Mouse (Mus musculus): ENCODE results near the gene Rabggta. TPM values are rescaled to one million over a fixed set of nuclear protein-coding genes. Genes with fewer than 3 reads are reported as not detected.

Rabggta gene
- 15.1 and 23.2 TPM in 2 replicates for polyA plus RNA-seq (2015; fragmentation: Nextera tagmentation; extraction: Ambion mirVana)

GRCm38 (mm10) chr14:55721700-55722437 is at the start of gene Rabggta:
Gene Rabggta (minus strand): TSS chr14:55722263.

GRCm38 (mm10) chr14:55765696-55766095 is 43.6 kb upstream of the Rabggta start, which contains the start of gene Ltb4r1:
Gene Ltb4r1 (plus strand): TSS chr14:55765962.

GRCm38 (mm10) chr14:55761163-55761562 is 39.1 kb upstream of the Rabggta start, which contains the start of gene Ltb4r2:
Gene Ltb4r2 (plus strand): TSS chr14:55761428.

GRCm38 (mm10) chr14:55758363-55758784 is 36.3 kb upstream of the Rabggta start, which contains the start of gene Cideb:
Gene Cideb (minus strand): TSS chr14:55758458.

GRCm38 (mm10) chr14:55745180-55745860 is 23.3 kb upstream of the Rabggta start, which contains the start of the genes Dhrs1 and Nop9:
Gene Dhrs1 (minus strand): TSS chr14:55745690.
Gene Nop9 (plus strand): TSS chr14:55745693.

GRCm38 (mm10) chr14:55713729-55714122 is 8.3 kb downstream of the Rabggta start, which contains the start of gene Tgm1:
Gene Tgm1 (minus strand): TSS chr14:55713926.

GRCm38 (mm10) chr14:55681160-55682117 is 40.6 kb downstream of the Rabggta start, which contains the start of gene Tinf2:
Gene Tinf2 (minus strand): TSS chr14:55681820.

GRCm38 (mm10) chr14:55671833-55672740 is 50.0 kb downstream of the Rabggta start, which contains the start of the genes Gmpr2 and Nedd8:
Gene Gmpr2 (plus strand): TSS chr14:55671941.
Gene Nedd8 (minus strand): TSS chr14:55672124.

Other genes starting within 250 kb of the Rabggta start
- gene Dhrs4, start 243.5 kb downstream of the Rabggta start, polyA plus RNA-seq (2015; fragmentation: Nextera tagmentation; extraction: Ambion mirVana): 61.9 and 83.5 TPM in 2 replicates
- 3.2 and 4.5 TPM in 2 replicates for gene Carmil3, start 231.6 kb downstream of the Rabggta start, polyA plus RNA-seq (2015; fragmentation: Nextera tagmentation; extraction: Ambion mirVana)
- 0.16 and 0.63 TPM in 2 replicates for gene Cpne6, start 211.8 kb downstream of the Rabggta start, polyA plus RNA-seq (2015; fragmentation: Nextera tagmentation; extraction: Ambion mirVana)
- gene Nrl, start 197.3 kb downstream of the Rabggta start, polyA plus RNA-seq (2015; fragmentation: Nextera tagmentation; extraction: Ambion mirVana): 0.06 TPM in 1 of 2 replicates, not detected in the other
- gene Pck2, start 182.0 kb downstream of the Rabggta start, polyA plus RNA-seq (2015; fragmentation: Nextera tagmentation; extraction: Ambion mirVana): 35.7 and 43.6 TPM in 2 replicates
- gene Dcaf11, start 162.3 kb downstream of the Rabggta start, polyA plus RNA-seq (2015; fragmentation: Nextera tagmentation; extraction: Ambion mirVana): 50.2 and 81.0 TPM in 2 replicates
- 1.6 and 4.3 TPM in 2 replicates for gene A730061H03Rik, start 161.9 kb downstream of the Rabggta start, polyA plus RNA-seq (2015; fragmentation: Nextera tagmentation; extraction: Ambion mirVana)
- gene Fitm1, start 146.6 kb downstream of the Rabggta start, polyA plus RNA-seq (2015; fragmentation: Nextera tagmentation; extraction: Ambion mirVana): 1.1 and 1.3 TPM in 2 replicates
- 226 and 323 TPM in 2 replicates for gene Psme1, start 144.1 kb downstream of the Rabggta start, polyA plus RNA-seq (2015; fragmentation: Nextera tagmentation; extraction: Ambion mirVana)
- 55.0 and 57.8 TPM in 2 replicates for gene Emc9, start 137.0 kb downstream of the Rabggta start, polyA plus RNA-seq (2015; fragmentation: Nextera tagmentation; extraction: Ambion mirVana)
- 549 and 603 TPM in 2 replicates for gene Psme2, start 131.2 kb downstream of the Rabggta start, polyA plus RNA-seq (2015; fragmentation: Nextera tagmentation; extraction: Ambion mirVana)
- gene Rnf31, start 130.6 kb downstream of the Rabggta start, polyA plus RNA-seq (2015; fragmentation: Nextera tagmentation; extraction: Ambion mirVana): 9.6 and 12.4 TPM in 2 replicates
- 20.9 and 26.1 TPM in 2 replicates for gene Irf9, start 118.7 kb downstream of the Rabggta start, polyA plus RNA-seq (2015; fragmentation: Nextera tagmentation; extraction: Ambion mirVana)
- gene Rec8, start 104.2 kb downstream of the Rabggta start, polyA plus RNA-seq (2015; fragmentation: Nextera tagmentation; extraction: Ambion mirVana): 6.8 and 9.0 TPM in 2 replicates
- 41.9 and 52.7 TPM in 2 replicates for gene Ipo4, start 86.3 kb downstream of the Rabggta start, polyA plus RNA-seq (2015; fragmentation: Nextera tagmentation; extraction: Ambion mirVana)
- gene Gm49378, start 84.4 kb downstream of the Rabggta start, polyA plus RNA-seq (2015; fragmentation: Nextera tagmentation; extraction: Ambion mirVana): 1.0 and 3.3 TPM in 2 replicates
- 65.2 and 103 TPM in 2 replicates for gene Tm9sf1, start 78.5 kb downstream of the Rabggta start, polyA plus RNA-seq (2015; fragmentation: Nextera tagmentation; extraction: Ambion mirVana)
- 0.77 and 0.95 TPM in 2 replicates for gene Tssk4, start 72.1 kb downstream of the Rabggta start, polyA plus RNA-seq (2015; fragmentation: Nextera tagmentation; extraction: Ambion mirVana)
- gene Mdp1, start 61.8 kb downstream of the Rabggta start, polyA plus RNA-seq (2015; fragmentation: Nextera tagmentation; extraction: Ambion mirVana): 63.2 and 95.3 TPM in 2 replicates
- gene Gmpr2, start 50.3 kb downstream of the Rabggta start, polyA plus RNA-seq (2015; fragmentation: Nextera tagmentation; extraction: Ambion mirVana): 30.6 and 43.5 TPM in 2 replicates
- 635 and 779 TPM in 2 replicates for gene Nedd8, start 50.1 kb downstream of the Rabggta start, polyA plus RNA-seq (2015; fragmentation: Nextera tagmentation; extraction: Ambion mirVana)
- gene Tinf2, start 40.4 kb downstream of the Rabggta start, polyA plus RNA-seq (2015; fragmentation: Nextera tagmentation; extraction: Ambion mirVana): 16.5 and 25.7 TPM in 2 replicates
- 0.47 and 1.2 TPM in 2 replicates for gene Tgm1, start 8.3 kb downstream of the Rabggta start, polyA plus RNA-seq (2015; fragmentation: Nextera tagmentation; extraction: Ambion mirVana)
- 69.6 and 82.1 TPM in 2 replicates for gene Dhrs1, start 23.4 kb upstream of the Rabggta start, polyA plus RNA-seq (2015; fragmentation: Nextera tagmentation; extraction: Ambion mirVana)
- gene Nop9, start 23.4 kb upstream of the Rabggta start, polyA plus RNA-seq (2015; fragmentation: Nextera tagmentation; extraction: Ambion mirVana): 14.2 and 22.9 TPM in 2 replicates
- gene Cideb, start 36.2 kb upstream of the Rabggta start, polyA plus RNA-seq (2015; fragmentation: Nextera tagmentation; extraction: Ambion mirVana): 2.3 and 3.7 TPM in 2 replicates
- 0.11 and 0.75 TPM in 2 replicates for gene Ltb4r2, start 39.2 kb upstream of the Rabggta start, polyA plus RNA-seq (2015; fragmentation: Nextera tagmentation; extraction: Ambion mirVana)
- 1.4 and 1.9 TPM in 2 replicates for gene Ltb4r1, start 43.7 kb upstream of the Rabggta start, polyA plus RNA-seq (2015; fragmentation: Nextera tagmentation; extraction: Ambion mirVana)
- 3.7 and 4.4 TPM in 2 replicates for gene Adcy4, start 61.8 kb upstream of the Rabggta start, polyA plus RNA-seq (2015; fragmentation: Nextera tagmentation; extraction: Ambion mirVana)
- gene Ripk3, start 66.6 kb upstream of the Rabggta start, polyA plus RNA-seq (2015; fragmentation: Nextera tagmentation; extraction: Ambion mirVana): 9.4 and 11.5 TPM in 2 replicates
- gene Nfatc4, start 100.9 kb upstream of the Rabggta start, polyA plus RNA-seq (2015; fragmentation: Nextera tagmentation; extraction: Ambion mirVana): 12.6 and 13.1 TPM in 2 replicates
- 5.9 and 6.6 TPM in 2 replicates for gene Nynrin, start 131.7 kb upstream of the Rabggta start, polyA plus RNA-seq (2015; fragmentation: Nextera tagmentation; extraction: Ambion mirVana)
- gene Cbln3, start 162.1 kb upstream of the Rabggta start, polyA plus RNA-seq (2015; fragmentation: Nextera tagmentation; extraction: Ambion mirVana): 0.28 and 0.29 TPM in 2 replicates
- gene Khnyn, start 162.7 kb upstream of the Rabggta start, polyA plus RNA-seq (2015; fragmentation: Nextera tagmentation; extraction: Ambion mirVana): 7.3 and 9.3 TPM in 2 replicates
- gene Sdr39u1, start 178.0 kb upstream of the Rabggta start, polyA plus RNA-seq (2015; fragmentation: Nextera tagmentation; extraction: Ambion mirVana): 55.6 and 63.8 TPM in 2 replicates
- 45.9 and 61.2 TPM in 2 replicates for gene Cma1, start 222.4 kb upstream of the Rabggta start, polyA plus RNA-seq (2015; fragmentation: Nextera tagmentation; extraction: Ambion mirVana)
- not detected in 2 replicates for gene Cma2, start 228.7 kb upstream of the Rabggta start, polyA plus RNA-seq (2015; fragmentation: Nextera tagmentation; extraction: Ambion mirVana)